8 mouse cellular contexts compared by ENCODE assay signal in the genomic region with DNA sequence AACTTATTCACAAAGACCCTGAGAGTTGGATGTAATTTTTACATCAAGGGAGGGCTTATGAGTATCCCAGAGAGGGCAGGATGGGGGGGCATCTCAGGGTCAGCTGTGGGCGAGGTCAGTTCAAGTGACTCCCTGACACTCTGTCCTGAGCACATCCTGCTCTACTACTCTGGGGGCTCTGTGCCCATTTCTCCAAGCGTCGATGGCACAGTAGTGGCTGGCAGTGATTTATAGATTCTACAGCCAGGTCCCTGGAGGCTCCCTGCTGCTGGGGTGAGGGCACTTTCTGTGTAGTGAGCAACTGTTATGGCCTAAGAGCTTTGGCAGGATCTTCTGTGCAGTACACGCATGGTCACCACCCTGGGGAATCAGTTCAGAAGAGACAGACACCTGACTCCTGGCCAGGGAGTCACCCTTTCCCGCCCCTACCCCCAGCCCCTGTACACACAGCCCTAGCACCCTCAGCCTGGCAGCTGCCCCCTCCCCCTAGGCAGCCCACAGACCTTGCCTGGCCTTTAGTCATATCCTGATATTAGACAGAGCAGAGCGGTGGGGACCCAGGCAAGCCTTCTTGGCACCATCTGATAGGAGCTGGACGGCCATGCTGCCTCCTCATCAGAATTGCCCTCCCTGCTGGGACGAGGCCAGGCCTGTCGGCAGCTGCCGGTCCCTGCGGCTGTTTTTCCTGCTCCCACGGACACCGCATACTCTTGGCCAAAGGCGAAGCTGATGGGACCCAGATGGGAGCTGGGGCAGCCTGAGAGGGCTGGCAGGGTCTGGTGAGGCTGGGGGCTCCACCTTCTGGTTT. TPM values are rescaled to one million over a fixed set of nuclear protein-coding genes. Genes with fewer than 3 reads are reported as not detected.
DNase-seq lines count a peak whose midpoint lies in the region; ATAC-seq lines count a peak whose summit lies in the region.
"Had no signal": no experiment of that assay in that cellular context is flagged by ENCODE, and none has a peak within 500 bp of the region (broad histone marks: within the 10 kb centered on the region; RNA-seq: fewer than 3 reads in every experiment).

No protein-coding gene starts in this region.

- 0 out of 2 replicates have a peak, but pooled peaks cover 7% of the 10 kb centered on the region for H3K4me1 ChIP-seq in embryonic facial prominence, embryonic 14.5 days (ENCODE audit: control insufficient read depth, insufficient read depth, low read length)
- H3K4me1 ChIP-seq in heart, embryonic 16.5 days (ENCODE audit: control insufficient read depth, insufficient read depth, low read length), result no peaks in the 10 kb centered on the region

- H3K9me3 ChIP-seq in embryonic facial prominence, embryonic 14.5 days (ENCODE audit: control insufficient read depth, low read length), result no peaks in the 10 kb centered on the region
- H3K9me3 ChIP-seq in heart, embryonic 16.5 days (replicated peaks; ENCODE audit: control insufficient read depth, low read length), result no peaks in the 10 kb centered on the region

- H3K4me2 ChIP-seq in embryonic facial prominence, embryonic 14.5 days (ENCODE audit: low read depth, low read length), result no peak overlapping the region
- 0 out of 2 replicates have a peak overlapping the region, but pooled peaks have one; percentile 1 for H3K4me2 ChIP-seq in heart, embryonic 16.5 days (ENCODE audit: low read depth, low read length)

- H3K27me3 ChIP-seq in embryonic facial prominence, embryonic 14.5 days (replicated peaks; ENCODE audit: control insufficient read depth, insufficient read depth, low read length), result no peaks in the 10 kb centered on the region
- H3K27me3 ChIP-seq in heart, embryonic 16.5 days (ENCODE audit: control insufficient read depth, insufficient read depth, low read length), result peaks cover 2% of the 10 kb centered on the region; the same call in 1 of the 2 replicates

- WGBS in embryonic facial prominence, embryonic 14.5 days, result 51% methylated on average over 14 of the region's 14 CpGs
- 40% methylated on average over 14 of the region's 14 CpGs for WGBS in heart, embryonic 16.5 days

- H3K4me3 ChIP-seq in embryonic facial prominence, embryonic 14.5 days (ENCODE audit: low read depth, low read length), result no peak overlapping the region
- H3K4me3 ChIP-seq in heart, embryonic 16.5 days (ENCODE audit: low read length), result no peak overlapping the region; the same call in 1 of the 2 replicates

- H3K36me3 ChIP-seq in embryonic facial prominence, embryonic 14.5 days (ENCODE audit: control insufficient read depth, insufficient read depth, low read length), result no peaks in the 10 kb centered on the region
- no peaks in the 10 kb centered on the region for H3K36me3 ChIP-seq in heart, embryonic 16.5 days (ENCODE audit: control insufficient read depth, insufficient read depth)

- H3K9ac ChIP-seq in embryonic facial prominence, embryonic 14.5 days (ENCODE audit: low read depth, low read length), result no peak overlapping the region; the same call in 1 of the 2 replicates
- no peak overlapping the region for H3K9ac ChIP-seq in heart, embryonic 16.5 days (ENCODE audit: low read length)

- DNase-seq in layer of hippocampus, postnatal 10 days (ENCODE audit: low spot score in 2 of 2), result peak; percentile 58 to 67
- DNase-seq in layer of hippocampus, adult 18-20 months (ENCODE audit: low spot score in 2 of 2), result no peak
- DNase-seq in embryonic facial prominence, embryonic 14.5 days (ENCODE audit: low spot score), result peak; percentile 52
- peak; percentile 53 to 86 for DNase-seq in lung, postnatal 4 days
- DNase-seq in liver, result no peak

- H3K27ac ChIP-seq in embryonic facial prominence, embryonic 14.5 days (replicated peaks; ENCODE audit: low read depth, low read length), result no peak overlapping the region
- H3K27ac ChIP-seq in heart, embryonic 16.5 days (ENCODE audit: low read length), result no peak overlapping the region

- ATAC-seq in embryonic facial prominence, embryonic 14.5 days (ENCODE audit: low read depth), result peak; percentile 38; the same call in 1 of the 2 replicates
- no peak; the same call in 1 of the 2 replicates for ATAC-seq in heart, embryonic 16.5 days (replicated peaks; ENCODE audit: extremely low read depth, insufficient read depth, low FRiP score)
- no peak for ATAC-seq in activated CD4-positive, CD25-positive, alpha-beta regulatory T cell, adult 4 months

RNA-seq across cellular contexts. Expression of gene 7530416G11Rik, which starts 2.3 kb away (rescaled TPM):
- total RNA-seq in layer of hippocampus, postnatal 10 days (2021), result not detected
- not detected for total RNA-seq in layer of hippocampus, adult 18-20 months (2021)
- not detected in 2 replicates for polyA plus RNA-seq in embryonic facial prominence, embryonic 14.5 days (2014; fragmentation: Nextera tagmentation; extraction: Ambion mirVana)
- not detected in 2 replicates for polyA plus RNA-seq in heart, embryonic 16.5 days (2015; fragmentation: Nextera tagmentation; extraction: Ambion mirVana)
- polyA plus RNA-seq in activated CD4-positive, CD25-positive, alpha-beta regulatory T cell, adult 4 months (2017; shearing (Covaris generic)), result not detected
- polyA plus RNA-seq: intestine, embryonic 14.5 days had no signal

Comparison
In these comparisons a context has a peak if more than half of its experiments do, and no peak if none do; other contexts are left out.
1. DNase-seq: peak in layer of hippocampus, postnatal 10 days (2 of 2), embryonic facial prominence, embryonic 14.5 days (single experiment) and lung, postnatal 4 days (2 of 2); none in layer of hippocampus, adult 18-20 months (0 of 2) and liver (single experiment).